Mouse (Mus musculus) urinary bladder, postnatal 4 days (tissue): Measurements from ENCODE around the gene Pglyrp1.

ENCODE experiments used
- DNase-seq, 2 experiments: peaks; one replicate each; pipeline ENCODE4 v3.0.0; 2021 to 2022; ENCODE audit warnings: low spot score in 2 of 2

Gene Pglyrp1

GRCm38 (mm10) chr7:18926041-18926790 lies 55.1 kb downstream of the Pglyrp1 start:
- DNase-seq: no peak

GRCm38 (mm10) chr7:18926911-18927310 lies 55.8 kb downstream of the Pglyrp1 start:
- DNase-seq: no peak

GRCm38 (mm10) chr7:18927759-18928158 lies 56.6 kb downstream of the Pglyrp1 start:
- no peak for DNase-seq
